ENCODE assay signal across 9 mouse cellular contexts in genomic region chr14:55052496-55052895, GRCm38 (mm10). TPM values are rescaled to one million over a fixed set of nuclear protein-coding genes. Genes with fewer than 3 reads are reported as not detected.
DNase-seq lines count a peak whose midpoint lies in the region; ATAC-seq and TF ChIP-seq lines count a peak whose summit lies in the region.
"Had no signal": no experiment of that assay in that cellular context is flagged by ENCODE, and none has a peak within 500 bp of the region (broad histone marks: within the 10 kb centered on the region; RNA-seq: fewer than 3 reads in every experiment).

No protein-coding gene starts in this region.

- H3K9me3 ChIP-seq in forebrain, embryonic 15.5 days: no peaks in the 10 kb centered on the region
- no peaks in the 10 kb centered on the region for H3K9me3 ChIP-seq in midbrain, embryonic 14.5 days (ENCODE audit: control insufficient read depth, low read length)
- H3K9me3 ChIP-seq in heart, embryonic 11.5 days (replicated peaks; ENCODE audit: control insufficient read depth, low read length): no peaks in the 10 kb centered on the region
- H3K9me3 ChIP-seq: embryonic facial prominence, embryonic 13.5 days had no signal

- peak overlapping the region; percentile 65 for H3K4me2 ChIP-seq in forebrain, embryonic 15.5 days (replicated peaks)
- H3K4me2 ChIP-seq in midbrain, embryonic 14.5 days (ENCODE audit: low read length): peak overlapping the region; percentile 35
- H3K4me2 ChIP-seq in heart, embryonic 11.5 days: no peak overlapping the region
- H3K4me2 ChIP-seq: embryonic facial prominence, embryonic 13.5 days had no signal

- no peaks in the 10 kb centered on the region; the same call in 1 of the 2 replicates for H3K4me1 ChIP-seq in bone marrow, adult 2 months (ENCODE audit: control insufficient read depth, insufficient read depth, low read length)
- H3K4me1 ChIP-seq in forebrain, embryonic 15.5 days: peaks cover 56% of the 10 kb centered on the region
- H3K4me1 ChIP-seq in midbrain, embryonic 14.5 days (ENCODE audit: control insufficient read depth, insufficient read depth, low read length): 0 out of 2 replicates have a peak, but pooled peaks cover 4% of the 10 kb centered on the region
- no peaks in the 10 kb centered on the region for H3K4me1 ChIP-seq in heart, embryonic 11.5 days (ENCODE audit: control insufficient read depth, insufficient read depth, low read length)

- 54% methylated on average over 9 of the region's 9 CpGs for WGBS in bone marrow, adult 2 months
- 14% methylated on average over 9 of the region's 9 CpGs for WGBS in forebrain, embryonic 15.5 days
- WGBS in midbrain, embryonic 14.5 days: 57% methylated on average over 9 of the region's 9 CpGs
- WGBS in heart, embryonic 11.5 days (ENCODE audit: insufficient replicate concordance): 83% methylated on average over 9 of the region's 9 CpGs

- TF ChIP-seq POLR2A in bone marrow, adult 2 months (IDR thresholded peaks at IDR 0.05; ENCODE audit: borderline replicate concordance, control insufficient read depth, low read depth, low read length): peak; percentile 21; the same call in 1 of the 2 replicates

- ATAC-seq in forebrain, embryonic 15.5 days (replicated peaks): peak; percentile 46
- peak; percentile 68 for ATAC-seq in midbrain, embryonic 14.5 days (ENCODE audit: low FRiP score, low TSS enrichment)
- ATAC-seq in heart, embryonic 11.5 days (replicated peaks; ENCODE audit: insufficient number of reproducible peaks, low FRiP score, low TSS enrichment): no peak

- H3K36me3 ChIP-seq in forebrain, embryonic 15.5 days: peaks cover 3% of the 10 kb centered on the region; the same call in 1 of the 2 replicates
- no peaks in the 10 kb centered on the region for H3K36me3 ChIP-seq in midbrain, embryonic 14.5 days (ENCODE audit: control insufficient read depth, insufficient read depth, low read length)
- no peaks in the 10 kb centered on the region for H3K36me3 ChIP-seq in heart, embryonic 11.5 days (ENCODE audit: control insufficient read depth, insufficient read depth, low read length)
- H3K36me3 ChIP-seq: embryonic facial prominence, embryonic 13.5 days had no signal

- DNase-seq in heart, adult 11 months: peak; percentile 80
- DNase-seq in heart, postnatal 14 days: no peak
- peak; percentile 88 for DNase-seq in midbrain, embryonic 14.5 days
- no peak for DNase-seq in gastrocnemius, postnatal 25 days
- no peak for DNase-seq in urinary bladder, postnatal 14 days (ENCODE audit: low spot score)

- TF ChIP-seq CTCF in bone marrow, adult 2 months (IDR thresholded peaks at IDR 0.05; ENCODE audit: control insufficient read depth, insufficient read depth, low read length): no peak

- H3K9ac ChIP-seq in forebrain, embryonic 15.5 days (replicated peaks): no peak overlapping the region; the same call in 1 of the 2 replicates
- H3K9ac ChIP-seq in midbrain, embryonic 14.5 days (replicated peaks; ENCODE audit: low read length): no peak overlapping the region
- H3K9ac ChIP-seq in heart, embryonic 11.5 days (ENCODE audit: low read depth, low read length): no peak overlapping the region
- H3K9ac ChIP-seq: embryonic facial prominence, embryonic 13.5 days had no signal

- intact Hi-C loops in heart, postnatal 14 days (cut with DNase I): no loop called here

- no peak overlapping the region for H3K27ac ChIP-seq in bone marrow, adult 2 months (ENCODE audit: control insufficient read depth, insufficient read depth, low read depth, low read length, poor library complexity)
- H3K27ac ChIP-seq in forebrain, embryonic 15.5 days (replicated peaks): peak overlapping the region; percentile 100
- H3K27ac ChIP-seq in midbrain, embryonic 14.5 days (replicated peaks; ENCODE audit: low read depth, low read length): peak overlapping the region; percentile 88
- H3K27ac ChIP-seq in heart, embryonic 11.5 days (ENCODE audit: low read depth, low read length): no peak overlapping the region
- H3K27ac ChIP-seq: embryonic facial prominence, embryonic 13.5 days had no signal

- H3K4me3 ChIP-seq in bone marrow, adult 2 months (replicated peaks; ENCODE audit: control insufficient read depth, low read depth, low read length): no peak overlapping the region
- peak overlapping the region; percentile 41; the same call in 1 of the 2 replicates for H3K4me3 ChIP-seq in forebrain, embryonic 15.5 days
- H3K4me3 ChIP-seq in midbrain, embryonic 14.5 days (replicated peaks; ENCODE audit: low read depth, low read length): no peak overlapping the region
- no peak overlapping the region for H3K4me3 ChIP-seq in heart, embryonic 11.5 days (ENCODE audit: low read depth, low read length)
- H3K4me3 ChIP-seq: embryonic facial prominence, embryonic 13.5 days had no signal

- no peaks in the 10 kb centered on the region for H3K27me3 ChIP-seq in forebrain, embryonic 15.5 days
- no peaks in the 10 kb centered on the region for H3K27me3 ChIP-seq in midbrain, embryonic 14.5 days (ENCODE audit: control insufficient read depth, insufficient read depth, low read length)
- 0 out of 2 replicates have a peak, but pooled peaks cover 4% of the 10 kb centered on the region for H3K27me3 ChIP-seq in heart, embryonic 11.5 days (ENCODE audit: control insufficient read depth, insufficient read depth, low read length)

RNA-seq across cellular contexts. Expression of gene Ngdn, which starts 37.2 kb away (rescaled TPM):
- 10 to 100 TPM; 23.4 to 28.4 TPM for total RNA-seq in heart, postnatal 14 days (2021)
- 30.5 and 49.9 TPM in 2 replicates for polyA plus RNA-seq in bone marrow, adult 2 months (2011; ENCODE audit: insufficient read depth, insufficient read length, low replicate concordance, missing spikeins)
- 67.1 and 70.8 TPM in 2 replicates for polyA plus RNA-seq in forebrain, embryonic 15.5 days (2015; fragmentation: Nextera tagmentation; extraction: Ambion mirVana)
- polyA plus RNA-seq in midbrain, embryonic 14.5 days (2014; fragmentation: Nextera tagmentation; extraction: Ambion mirVana): 51.7 and 54.3 TPM in 2 replicates
- polyA plus RNA-seq in heart, embryonic 11.5 days (2014; fragmentation: Nextera tagmentation; extraction: Ambion mirVana): 60.3 and 62.1 TPM in 2 replicates
- total RNA-seq in gastrocnemius, postnatal 25 days (2021): 10 to 100 TPM; 15.7 to 17.0 TPM

RNA-seq across cellular contexts. Expression of gene Zfhx2, which starts 39.6 kb away (rescaled TPM):
- total RNA-seq in heart, postnatal 14 days (2021): 1 to 10 TPM; 2.5 to 3.3 TPM
- polyA plus RNA-seq in bone marrow, adult 2 months (2011; ENCODE audit: insufficient read depth, insufficient read length, low replicate concordance, missing spikeins): 4.0 and 5.3 TPM in 2 replicates
- polyA plus RNA-seq in forebrain, embryonic 15.5 days (2015; fragmentation: Nextera tagmentation; extraction: Ambion mirVana): 27.4 and 30.6 TPM in 2 replicates
- 24.9 and 28.4 TPM in 2 replicates for polyA plus RNA-seq in midbrain, embryonic 14.5 days (2014; fragmentation: Nextera tagmentation; extraction: Ambion mirVana)
- 2.9 and 3.1 TPM in 2 replicates for polyA plus RNA-seq in heart, embryonic 11.5 days (2014; fragmentation: Nextera tagmentation; extraction: Ambion mirVana)
- total RNA-seq in gastrocnemius, postnatal 25 days (2021): 1 to 10 TPM; 3.5 to 3.7 TPM

RNA-seq across cellular contexts. Expression of gene Thtpa, which starts 42.1 kb away (rescaled TPM):
- total RNA-seq in heart, postnatal 14 days (2021): 10 to 100 TPM in 1 of 2 experiments, 1 to 10 TPM in 1; 9.6 to 11.4 TPM
- polyA plus RNA-seq in bone marrow, adult 2 months (2011; ENCODE audit: insufficient read depth, insufficient read length, low replicate concordance, missing spikeins): 2.6 and 6.5 TPM in 2 replicates
- polyA plus RNA-seq in forebrain, embryonic 15.5 days (2015; fragmentation: Nextera tagmentation; extraction: Ambion mirVana): 52.2 and 52.3 TPM in 2 replicates
- 27.9 and 33.7 TPM in 2 replicates for polyA plus RNA-seq in midbrain, embryonic 14.5 days (2014; fragmentation: Nextera tagmentation; extraction: Ambion mirVana)
- 12.4 and 15.1 TPM in 2 replicates for polyA plus RNA-seq in heart, embryonic 11.5 days (2014; fragmentation: Nextera tagmentation; extraction: Ambion mirVana)
- total RNA-seq in gastrocnemius, postnatal 25 days (2021): 10 to 100 TPM; 10.5 to 11.1 TPM

RNA-seq across cellular contexts. Expression of gene Ap1g2, which starts 53.9 kb away (rescaled TPM):
- 1 to 10 TPM; 4.6 to 5.4 TPM for total RNA-seq in heart, postnatal 14 days (2021)
- 64.8 and 112 TPM in 2 replicates for polyA plus RNA-seq in bone marrow, adult 2 months (2011; ENCODE audit: insufficient read depth, insufficient read length, low replicate concordance, missing spikeins)
- 11.4 and 13.0 TPM in 2 replicates for polyA plus RNA-seq in forebrain, embryonic 15.5 days (2015; fragmentation: Nextera tagmentation; extraction: Ambion mirVana)
- polyA plus RNA-seq in midbrain, embryonic 14.5 days (2014; fragmentation: Nextera tagmentation; extraction: Ambion mirVana): 6.8 and 7.6 TPM in 2 replicates
- polyA plus RNA-seq in heart, embryonic 11.5 days (2014; fragmentation: Nextera tagmentation; extraction: Ambion mirVana): 9.1 and 11.4 TPM in 2 replicates
- 1 to 10 TPM; 4.8 to 5.7 TPM for total RNA-seq in gastrocnemius, postnatal 25 days (2021)

RNA-seq across cellular contexts. Expression of gene Myh7, which starts 58.1 kb away (rescaled TPM):
- 1,000 to 10,000 TPM; 2,004 to 2,187 TPM for total RNA-seq in heart, postnatal 14 days (2021)
- 0.59 TPM in 1 of 2 replicates, not detected in the other for polyA plus RNA-seq in bone marrow, adult 2 months (2011; ENCODE audit: insufficient read depth, insufficient read length, low replicate concordance, missing spikeins)
- polyA plus RNA-seq in forebrain, embryonic 15.5 days (2015; fragmentation: Nextera tagmentation; extraction: Ambion mirVana): 6.5 and 6.7 TPM in 2 replicates
- polyA plus RNA-seq in midbrain, embryonic 14.5 days (2014; fragmentation: Nextera tagmentation; extraction: Ambion mirVana): 5.4 and 7.7 TPM in 2 replicates
- polyA plus RNA-seq in heart, embryonic 11.5 days (2014; fragmentation: Nextera tagmentation; extraction: Ambion mirVana): 3,446 and 4,122 TPM in 2 replicates
- 1,000 to 10,000 TPM in 1 of 2 experiments, 100 to 1,000 TPM in 1; 192 to 1,011 TPM for total RNA-seq in gastrocnemius, postnatal 25 days (2021)

Comparison
In these comparisons a context has a peak if more than half of its experiments do, and no peak if none do; other contexts are left out.
1. DNase-seq: peak in heart, adult 11 months (single experiment) and midbrain, embryonic 14.5 days (single experiment); none in heart, postnatal 14 days (0 of 2), gastrocnemius, postnatal 25 days (single experiment) and urinary bladder, postnatal 14 days (single experiment).
2. H3K27ac ChIP-seq: peak in forebrain, embryonic 15.5 days (single experiment) and midbrain, embryonic 14.5 days (single experiment); none in bone marrow, adult 2 months (single experiment) and heart, embryonic 11.5 days (single experiment).